Mouse (Mus musculus): Measurements from ENCODE around the gene Igf2bp3.
A peak's percentile ranks its signal among the peaks of the same experiment; 100 is the strongest.

Gene Igf2bp3

GRCm38 (mm10) chr6:49073304-49074116 lies 141.2 kb downstream of the Igf2bp3 start, which contains the start of gene Malsu1:
Gene Malsu1 (plus strand): TSS chr6:49073795.
- peak; percentile 88 to 93 for DNase-seq (ENCODE audit: low spot score in 2 of 2)

- no peak for DNase-seq (ENCODE audit: low spot score in 2 of 2)
Observed at GRCm38 (mm10) chr6:49068361-49068760, 146.4 kb downstream of the Igf2bp3 start.

GRCm38 (mm10) chr6:49057053-49058021 lies 157.4 kb downstream of the Igf2bp3 start:
- DNase-seq (ENCODE audit: low spot score in 2 of 2) = peak in 1 of 2 experiments; percentile 70

- DNase-seq (ENCODE audit: low spot score in 2 of 2) = no peak
Observed at GRCm38 (mm10) chr6:49056009-49056408, 158.7 kb downstream of the Igf2bp3 start.

DNA sequence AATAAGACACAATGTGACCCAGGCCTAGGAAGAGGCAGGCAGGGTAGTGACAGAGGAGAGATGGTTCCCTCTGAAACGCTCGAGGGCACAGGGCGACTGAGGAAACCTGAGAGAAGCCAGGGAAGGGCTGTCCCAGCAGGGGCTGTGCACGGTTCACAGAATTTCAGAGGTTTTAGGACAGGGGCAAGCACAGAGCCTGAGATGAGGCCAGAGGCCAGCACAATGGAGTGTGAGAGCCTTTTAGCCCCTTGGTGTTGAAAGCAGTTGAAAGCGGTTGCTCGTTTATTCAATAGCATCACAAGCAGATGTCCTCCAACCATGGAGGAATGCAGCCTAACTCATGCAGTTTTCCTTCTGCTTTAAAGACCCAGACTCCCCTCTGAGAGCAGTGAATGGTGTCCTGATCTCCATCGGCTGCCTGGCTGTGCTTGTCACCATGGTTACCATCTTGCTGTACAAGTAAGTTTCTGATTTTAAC lies 159.5 kb downstream of the Igf2bp3 start:
- DNase-seq (ENCODE audit: low spot score in 2 of 2) = no peak

DNA sequence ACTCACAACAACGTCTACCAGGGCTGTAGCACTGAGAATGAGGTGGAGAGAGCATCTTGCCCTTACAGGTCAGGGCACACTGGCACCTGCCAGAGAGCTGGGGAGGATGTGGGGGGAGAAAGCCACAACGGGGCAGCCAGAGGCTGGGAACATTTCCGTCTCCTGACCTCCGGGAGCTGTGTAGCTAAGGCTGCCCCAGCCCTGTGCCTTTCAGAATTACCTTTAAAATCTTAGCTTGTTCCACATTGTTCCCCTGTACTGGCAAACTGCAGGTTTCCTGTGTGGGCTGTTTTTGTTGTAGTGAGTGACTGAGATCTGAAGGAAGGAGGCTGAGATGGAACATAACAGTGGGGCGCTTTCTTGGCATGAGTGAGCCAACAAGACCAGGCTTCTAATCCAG lies 162.6 kb downstream of the Igf2bp3 start:
- no peak for DNase-seq (ENCODE audit: low spot score in 2 of 2)

GRCm38 (mm10) chr6:49050677-49051410 lies 163.9 kb downstream of the Igf2bp3 start:
- no peak for DNase-seq (ENCODE audit: low spot score in 2 of 2)

DNA sequence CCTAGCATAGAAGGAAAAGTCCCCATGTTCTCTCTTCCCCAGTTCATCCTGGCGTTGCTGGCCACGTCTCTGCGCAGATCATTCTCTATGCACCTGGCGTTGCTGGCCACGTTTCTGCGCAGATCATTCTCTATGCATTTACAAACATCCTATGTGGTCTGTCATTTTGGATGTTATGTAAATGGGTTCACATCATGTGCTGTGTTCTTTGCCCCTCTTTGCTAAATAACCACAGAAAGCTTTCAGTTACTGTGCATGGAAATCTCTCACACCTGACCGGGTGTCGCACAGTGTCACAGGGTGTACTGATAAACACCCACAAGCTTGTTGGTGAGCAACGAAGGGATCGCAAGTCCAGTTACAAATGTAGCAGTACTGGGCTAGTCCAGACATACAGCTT lies 166.4 kb downstream of the Igf2bp3 start:
- no peak for DNase-seq (ENCODE audit: low spot score in 2 of 2)

DNA sequence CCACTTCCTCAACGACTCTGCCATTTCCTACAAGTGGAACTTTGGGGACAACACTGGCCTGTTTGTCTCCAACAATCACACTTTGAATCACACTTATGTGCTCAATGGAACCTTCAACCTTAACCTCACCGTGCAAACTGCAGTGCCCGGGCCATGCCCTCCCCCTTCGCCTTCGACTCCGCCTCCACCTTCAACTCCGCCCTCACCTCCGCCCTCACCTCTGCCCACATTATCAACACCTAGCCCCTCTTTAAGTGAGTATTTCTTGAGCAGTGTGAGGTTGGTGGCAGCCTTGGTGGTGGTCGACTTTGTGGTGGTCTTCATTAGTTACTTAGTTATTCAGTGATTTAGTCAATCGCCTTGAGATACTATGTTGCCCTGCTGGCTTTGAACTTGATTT lies 166.9 kb downstream of the Igf2bp3 start:
- no peak for DNase-seq (ENCODE audit: low spot score in 2 of 2)

DNA sequence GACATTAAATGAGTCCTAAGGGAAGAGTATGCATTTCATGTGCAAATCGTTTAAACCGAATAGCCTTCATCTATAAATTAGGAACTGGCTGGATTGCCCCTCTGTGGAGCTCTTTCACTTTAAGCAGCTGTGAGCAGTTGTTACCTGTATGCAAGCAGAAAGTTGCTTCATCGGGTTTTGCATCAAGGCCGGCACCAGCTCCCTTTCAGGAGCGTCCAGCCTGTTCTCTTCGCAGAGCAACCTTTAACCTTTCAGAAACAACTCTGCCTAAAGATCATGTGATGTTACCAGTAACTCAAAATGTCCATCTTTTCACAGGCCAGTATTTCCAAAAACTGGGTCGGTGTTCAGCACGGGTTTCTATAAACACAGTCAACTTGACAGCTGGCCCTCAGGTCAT lies 167.8 kb downstream of the Igf2bp3 start:
- no peak for DNase-seq (ENCODE audit: low spot score in 2 of 2)

- DNase-seq (ENCODE audit: low spot score in 2 of 2) = no peak
Observed at GRCm38 (mm10) chr6:49046502-49046901, 168.3 kb downstream of the Igf2bp3 start.

GRCm38 (mm10) chr6:49039470-49040180 lies 175.1 kb downstream of the Igf2bp3 start:
- DNase-seq (ENCODE audit: low spot score in 2 of 2) = peak; percentile 26 to 63

- no peak for DNase-seq (ENCODE audit: low spot score in 2 of 2)
Observed at GRCm38 (mm10) chr6:49037268-49037662, 177.5 kb downstream of the Igf2bp3 start.

GRCm38 (mm10) chr6:49036275-49037267 lies 178.2 kb downstream of the Igf2bp3 start, which contains the start of gene Gpnmb:
Gene Gpnmb (plus strand): TSS chr6:49036546.
- no peak for DNase-seq (ENCODE audit: low spot score in 2 of 2)
